Mouse (Mus musculus) heart, embryonic 13.5 days (tissue): ENCODE data around the gene Rapsn. TPM values are rescaled to one million over a fixed set of nuclear protein-coding genes. Genes with fewer than 3 reads are reported as not detected.

Experiments used
- polyA plus RNA-seq: library from polyadenylated mRNA; unstranded; fragments of >200 nt; fragmentation: Nextera tagmentation; extraction: Ambion mirVana; gene quantifications from 2 replicates; pipeline ENCODE4 v1.2.1, GENCODE M21; 2015

Rapsn gene
- polyA plus RNA-seq, 1 experiment from 2014 or later: 21.2 TPM

Other genes starting within 250 kb of the Rapsn start
- 205 and 253 TPM in 2 replicates for gene Mtch2, start 188.5 kb upstream of the Rapsn start, polyA plus RNA-seq
- gene C1qtnf4, start 149.8 kb upstream of the Rapsn start, polyA plus RNA-seq: 9.8 and 12.9 TPM in 2 replicates
- 26.8 and 27.7 TPM in 2 replicates for gene Kbtbd4, start 130.9 kb upstream of the Rapsn start, polyA plus RNA-seq
- 314 and 369 TPM in 2 replicates for gene Ndufs3, start 130.8 kb upstream of the Rapsn start, polyA plus RNA-seq
- gene Celf1, start 95.2 kb upstream of the Rapsn start, polyA plus RNA-seq: 93.9 and 98.7 TPM in 2 replicates
- 226 and 239 TPM in 2 replicates for gene Psmc3, start 18.4 kb downstream of the Rapsn start, polyA plus RNA-seq
- 45.0 and 55.5 TPM in 2 replicates for gene Slc39a13, start 34.8 kb downstream of the Rapsn start, polyA plus RNA-seq
- gene Spi1, start 46.8 kb downstream of the Rapsn start, polyA plus RNA-seq: 3.5 and 3.9 TPM in 2 replicates
- gene Mybpc3, start 82.5 kb downstream of the Rapsn start, polyA plus RNA-seq: 806 and 882 TPM in 2 replicates
- gene Madd, start 148.2 kb downstream of the Rapsn start, polyA plus RNA-seq: 5.1 and 5.9 TPM in 2 replicates
- gene Nr1h3, start 167.2 kb downstream of the Rapsn start, polyA plus RNA-seq: 1.9 and 2.7 TPM in 2 replicates
- gene Acp2, start 167.3 kb downstream of the Rapsn start, polyA plus RNA-seq: 17.1 and 19.3 TPM in 2 replicates
- gene Ddb2, start 201.4 kb downstream of the Rapsn start, polyA plus RNA-seq: 7.1 and 7.4 TPM in 2 replicates
- 35.4 and 38.2 TPM in 2 replicates for gene Pacsin3, start 220.3 kb downstream of the Rapsn start, polyA plus RNA-seq
- gene Arfgap2, start 229.4 kb downstream of the Rapsn start, polyA plus RNA-seq: 63.3 and 64.4 TPM in 2 replicates